Mouse (Mus musculus) ES-E14 (cell line): Measurements from ENCODE around the gene Btg2. TPM values are rescaled to one million over a fixed set of nuclear protein-coding genes. Genes with fewer than 3 reads are reported as not detected.

Source experiments
- DNase-seq: peaks from one replicate; pipeline ENCODE4 v3.0.0-alpha.2; 2013; ENCODE audit warnings: low read depth, low spot score
- H3K27ac ChIP-seq: 2 replicates; pipeline ENCODE4 v1.5.1; 2012; ENCODE audit warnings: low read depth, mild to moderate bottlenecking, low read length, moderate library complexity, mixed read lengths; ENCODE audit not compliant: poor library complexity, insufficient read depth, severe bottlenecking
- H3K36me3 ChIP-seq: 2 replicates; pipeline ENCODE4 v1.6.1; 2012; ENCODE audit warnings: mild to moderate bottlenecking, low read length, moderate library complexity, mixed read lengths; ENCODE audit not compliant: control insufficient read depth, poor library complexity, insufficient read depth, severe bottlenecking
- H3K4me1 ChIP-seq, 2 experiments: fragments of 150-350 bp in 1 of 2; sonication (generic) in 1 of 2; 2 replicates each; pipeline ENCODE4 v1.6.1; 2012; ENCODE audit warnings: low read length in 2 of 2, mild to moderate bottlenecking in 1 of 2, mixed read lengths in 1 of 2; ENCODE audit not compliant: control insufficient read depth in 2 of 2, insufficient read depth in 2 of 2, poor library complexity in 1 of 2
- H3K4me3 ChIP-seq, 2 experiments: fragments of 150-350 bp in 1 of 2; sonication (generic) in 1 of 2; 2 replicates each; pipeline ENCODE4 v1.5.1; 2012; ENCODE audit warnings: low read length in 2 of 2, low read depth in 1 of 2, mild to moderate bottlenecking in 1 of 2, mixed read lengths in 1 of 2; ENCODE audit not compliant: insufficient read depth in 1 of 2, poor library complexity in 1 of 2, severe bottlenecking in 1 of 2
- H3K9ac ChIP-seq: 2 replicates; pipeline ENCODE4 v1.6.1; 2012; ENCODE audit warnings: low read depth, mild to moderate bottlenecking, low read length, mixed read lengths; ENCODE audit not compliant: poor library complexity, insufficient read depth, severe bottlenecking
- H3K9me3 ChIP-seq: fragments of 150-350 bp; sonication (generic); 2 replicates; pipeline ENCODE4 v1.6.1; 2012; ENCODE audit warnings: low read depth, mild to moderate bottlenecking, low read length; ENCODE audit not compliant: control insufficient read depth, insufficient read depth
- CHD2 ChIP-seq: IDR thresholded peaks from 2 replicates; pipeline ENCODE4 v1.6.1; 2014; ENCODE audit warnings: mild to moderate bottlenecking, low read depth, low read length, inconsistent platforms
- HCFC1 ChIP-seq: IDR thresholded peaks from 2 replicates; pipeline ENCODE4 v1.6.1; 2012; ENCODE audit warnings: low read length, inconsistent platforms, borderline replicate concordance; ENCODE audit not compliant: insufficient read depth
- MAFK ChIP-seq: IDR thresholded peaks from 2 replicates; pipeline ENCODE4 v1.6.1; 2014; ENCODE audit warnings: mild to moderate bottlenecking, low read depth, low read length, inconsistent platforms; ENCODE audit not compliant: insufficient read depth
- ZC3H11A ChIP-seq: IDR thresholded peaks from 2 replicates; pipeline ENCODE4 v1.6.1; 2012; ENCODE audit warnings: low read depth, mild to moderate bottlenecking, inconsistent platforms, low read length, borderline replicate concordance
- ZNF384 ChIP-seq: IDR thresholded peaks from 2 replicates; pipeline ENCODE4 v1.6.1; 2012; ENCODE audit warnings: low read depth, low read length, inconsistent platforms
- in situ Hi-C, 2 experiments: fragments of 600-800 bp; cut with MboI; formaldehyde crosslinking; loops; one replicate each; pipeline ENCODE4 v1.15.1; 2025; ENCODE audit warnings: low sequenced_read_pairs in 2 of 2, inconsistent platforms in 1 of 2; ENCODE audit not compliant: unreplicated experiment in 2 of 2
- total RNA-seq: library from RNA; depleted of rRNA; stranded (reverse); fragments of 300-350 nt; gene quantifications from 2 replicates; pipeline ENCODE4 v1.2.3, GENCODE M21; 2012

The Btg2 gene
- total RNA-seq, 1 experiment = 40.2 TPM

DNA sequence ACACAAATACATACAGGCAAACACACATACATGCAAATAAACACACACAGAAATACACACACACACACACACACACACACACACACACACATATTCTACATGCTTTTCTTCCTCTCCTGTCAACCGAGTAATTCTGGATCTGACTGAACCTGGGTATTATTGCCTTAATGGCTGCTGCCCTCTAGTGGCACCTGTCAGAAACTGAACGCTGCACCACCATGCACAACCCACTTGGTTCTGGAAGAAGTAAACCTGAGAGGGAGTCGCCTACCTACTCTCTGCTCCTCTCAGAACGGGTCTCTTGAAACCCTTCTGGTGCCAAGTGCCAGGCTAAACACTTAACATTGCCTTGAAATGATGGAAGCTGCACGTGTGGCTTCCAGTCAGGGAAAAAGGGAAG lies 30.2 kb downstream of the Btg2 start:
- Histone ChIP-seq H3K9me3 (no peaks in the 10 kb centered on the region), H3K4me1 (peaks cover 0 to 4% of the 10 kb centered on the region in 2 experiments; a peak in 1 of 4 replicates), H3K4me3 (no peak overlapping the region), H3K27ac (no peak overlapping the region), H3K36me3 (no peaks in the 10 kb centered on the region), H3K9ac (no peak overlapping the region)
- DNase-seq = peak; percentile 69
- TF ChIP-seq MAFK (no peak), CHD2 (no peak), HCFC1 (no peak), ZNF384 (no peak), ZC3H11A (peak; percentile 88)
- in situ Hi-C loops = loop anchor here in 1 of 2 experiments (5.0 to 10.0 kb wide), 2 partner anchors 134 to 311 kb away; no protein-coding TSS in a partner anchor

GRCm38 (mm10) chr1:134047431-134047830 lies 31.5 kb downstream of the Btg2 start:
- TF ChIP-seq MAFK (no peak), ZNF384 (no peak), CHD2 (no peak), HCFC1 (no peak)
- in situ Hi-C loops = loop anchor here in 1 of 2 experiments (5.0 to 10.0 kb wide), 2 partner anchors 133 to 310 kb away; no protein-coding TSS in a partner anchor
- no peak overlapping the region for H3K27ac ChIP-seq

GRCm38 (mm10) chr1:134046387-134046786 lies 32.5 kb downstream of the Btg2 start:
- H3K9ac ChIP-seq = peak overlapping the region; percentile 62; the same call in 1 of the 2 replicates
- in situ Hi-C loops = loop anchor here in 1 of 2 experiments (5.0 to 10.0 kb wide), 2 partner anchors 132 to 309 kb away; no protein-coding TSS in a partner anchor
- H3K9me3 ChIP-seq = no peaks in the 10 kb centered on the region
- H3K4me3 ChIP-seq = peak overlapping the region; percentile 45 to 58; a peak in 3 of 4 replicates
- DNase-seq = no peak
- peaks cover 0 to 4% of the 10 kb centered on the region in 2 experiments; a peak in 1 of 4 replicates for H3K4me1 ChIP-seq
- H3K27ac ChIP-seq = no peak overlapping the region
- no peak for TF ChIP-seq HCFC1
- TF ChIP-seq MAFK = no peak
- TF ChIP-seq ZC3H11A = no peak
- TF ChIP-seq CHD2 = no peak
- TF ChIP-seq ZNF384 = no peak
- no peaks in the 10 kb centered on the region for H3K36me3 ChIP-seq

More at GRCm38 (mm10) chr1:134047431-134047830, 31.5 kb downstream of the Btg2 start:
- Histone ChIP-seq H3K4me1 (peaks cover 0 to 4% of the 10 kb centered on the region in 2 experiments; a peak in 1 of 4 replicates), H3K9ac (no peak overlapping the region), H3K9me3 (no peaks in the 10 kb centered on the region), H3K36me3 (no peaks in the 10 kb centered on the region), H3K4me3 (0 out of 4 replicates have a peak overlapping the region, but pooled peaks of 1 of the 2 experiments have one; percentile 10)
- no peak for DNase-seq

DNA sequence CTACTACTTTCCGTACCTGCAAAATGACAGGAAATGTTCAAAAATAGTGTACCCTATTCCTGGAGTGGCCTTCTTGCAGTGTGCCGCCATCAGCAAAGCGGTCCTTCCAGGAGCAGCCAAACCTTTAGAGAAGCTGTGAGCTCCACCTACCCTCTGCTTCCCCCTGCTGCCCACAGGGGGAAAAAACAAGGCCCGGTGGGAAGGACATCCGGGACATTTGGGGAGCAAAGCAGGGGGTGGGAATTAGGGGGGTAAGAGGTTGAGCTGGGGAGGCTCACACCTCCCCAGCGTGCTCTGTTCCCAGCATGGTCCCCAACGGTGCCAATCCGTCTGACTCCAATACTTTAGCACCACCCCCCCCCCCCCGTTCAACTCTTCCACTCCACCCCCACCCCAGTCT lies 32.9 kb downstream of the Btg2 start:
- Histone ChIP-seq H3K9ac (no peak overlapping the region), H3K4me3 (peak overlapping the region in 1 of 2 experiments; percentile 58; a peak in 1 of 4 replicates), H3K4me1 (peaks cover 0 to 4% of the 10 kb centered on the region in 2 experiments; a peak in 1 of 4 replicates), H3K36me3 (no peaks in the 10 kb centered on the region), H3K27ac (no peak overlapping the region), H3K9me3 (no peaks in the 10 kb centered on the region)
- TF ChIP-seq CHD2 (no peak), ZC3H11A (peak; percentile 75), MAFK (no peak), ZNF384 (no peak), HCFC1 (no peak)
- in situ Hi-C loops = loop anchor here in 1 of 2 experiments (5.0 to 10.0 kb wide), 2 partner anchors 131 to 309 kb away; no protein-coding TSS in a partner anchor
- peak; percentile 65 for DNase-seq

DNA sequence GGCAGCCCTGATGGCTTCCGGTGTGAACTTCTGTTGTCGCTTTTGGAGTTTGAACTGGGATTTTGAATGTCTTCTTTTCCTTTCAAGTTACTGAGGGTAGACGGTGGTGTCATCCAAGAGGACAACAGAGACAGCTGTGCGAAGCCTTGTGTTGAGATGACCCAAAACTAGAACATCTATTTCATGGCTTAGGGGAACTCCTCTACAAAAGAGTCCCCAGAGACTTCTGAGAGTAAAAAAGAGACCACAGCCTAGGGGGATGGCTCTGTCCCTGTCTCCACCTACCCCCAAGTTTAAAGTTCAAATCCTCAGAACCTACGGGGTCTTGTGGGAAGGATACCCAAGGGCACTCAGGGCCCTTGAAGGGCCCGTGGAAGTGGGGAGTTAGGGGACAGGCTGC lies 34.1 kb downstream of the Btg2 start:
- in situ Hi-C loops = loop anchor here in 1 of 2 experiments (5.0 to 10.0 kb wide), 2 partner anchors 130 to 308 kb away; no protein-coding TSS in a partner anchor
- no peaks in the 10 kb centered on the region for H3K9me3 ChIP-seq

More for the DNA sequence above, 34.1 kb downstream of the Btg2 start:
- no peak for TF ChIP-seq MAFK
- TF ChIP-seq HCFC1 = no peak
- no peak for TF ChIP-seq CHD2
- no peak for TF ChIP-seq ZC3H11A
- no peak for TF ChIP-seq ZNF384
- H3K36me3 ChIP-seq = no peaks in the 10 kb centered on the region
- H3K4me1 ChIP-seq = peaks cover 0 to 4% of the 10 kb centered on the region in 2 experiments; a peak in 1 of 4 replicates
- no peak overlapping the region for H3K4me3 ChIP-seq
- no peak overlapping the region for H3K27ac ChIP-seq
- no peak overlapping the region for H3K9ac ChIP-seq
- no peak for DNase-seq
